Mouse (Mus musculus): ENCODE data around the gene Klhl36. TPM values are rescaled to one million over a fixed set of nuclear protein-coding genes. Genes with fewer than 3 reads are reported as not detected.

The Klhl36 gene
- polyA plus RNA-seq (2014; fragmentation: Nextera tagmentation; extraction: Ambion mirVana), result 11.2 and 15.6 TPM in 2 replicates

DNA sequence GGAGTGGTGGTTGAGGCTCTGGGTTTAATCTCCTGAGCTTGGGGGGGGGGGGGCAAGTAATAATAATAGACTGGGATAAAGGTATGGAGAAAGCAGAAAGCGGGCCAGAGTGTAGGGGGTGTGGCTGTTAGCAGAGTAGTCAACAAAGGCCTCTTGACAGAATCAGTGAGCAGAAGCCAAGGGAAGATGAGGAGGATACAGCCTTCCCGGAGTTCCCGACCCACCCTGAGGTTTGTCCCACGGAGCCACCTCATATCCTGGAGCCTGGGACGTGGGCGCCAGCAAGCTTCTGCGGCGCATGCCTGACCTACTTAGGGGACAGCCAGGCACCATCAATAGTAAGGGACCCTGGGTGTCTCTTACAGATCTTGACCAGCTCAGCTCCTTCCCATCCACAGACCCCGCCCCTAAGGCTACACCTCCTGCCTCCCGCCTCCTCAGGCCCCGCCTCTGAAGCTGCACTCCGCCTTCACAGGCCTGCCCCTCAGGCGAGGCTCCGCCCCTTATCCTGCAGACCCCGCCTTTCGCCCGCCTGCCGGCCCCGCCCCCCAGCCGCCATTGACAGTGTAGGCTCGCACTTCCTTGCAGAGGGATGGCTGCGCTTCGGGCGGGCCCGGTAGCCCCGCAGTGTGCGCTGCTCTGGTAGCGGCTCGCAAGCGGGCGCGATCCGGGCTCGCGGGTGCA is at the start of gene Klhl36:
Klhl36 (plus strand) TSS at position 561 of the 684 bp plus-strand sequence.
- under 1% methylated on average over 35 of the region's 35 CpGs for WGBS
- H3K9me3 ChIP-seq (ENCODE audit: control insufficient read depth, low read depth, low read length), result no peaks in the 10 kb centered on the region
- H3K27me3 ChIP-seq (ENCODE audit: control insufficient read depth, insufficient read depth, low read length), result no peaks in the 10 kb centered on the region
- peak; percentile 99 for ATAC-seq (ENCODE audit: insufficient number of reproducible peaks, insufficient read depth, low FRiP score, low read depth)
- H3K4me2 ChIP-seq (replicated peaks; ENCODE audit: low read depth, low read length), result peak within 1 kb of the TSS; percentile 94
- peak within 1 kb of the TSS; percentile 74 for H3K9ac ChIP-seq (replicated peaks; ENCODE audit: low read depth, low read length)
- no peaks in the 10 kb centered on the region for H3K36me3 ChIP-seq (ENCODE audit: control insufficient read depth, insufficient read depth, low read length)
- peak within 1 kb of the TSS; percentile 78 for H3K4me3 ChIP-seq (ENCODE audit: low read depth, low read length)
- H3K4me1 ChIP-seq (ENCODE audit: control insufficient read depth, insufficient read depth, low read length), result peaks cover 9% of the 10 kb centered on the region; the same call in 1 of the 2 replicates
- peak within 1 kb of the TSS; percentile 63 for H3K27ac ChIP-seq (ENCODE audit: low read length)

DNA sequence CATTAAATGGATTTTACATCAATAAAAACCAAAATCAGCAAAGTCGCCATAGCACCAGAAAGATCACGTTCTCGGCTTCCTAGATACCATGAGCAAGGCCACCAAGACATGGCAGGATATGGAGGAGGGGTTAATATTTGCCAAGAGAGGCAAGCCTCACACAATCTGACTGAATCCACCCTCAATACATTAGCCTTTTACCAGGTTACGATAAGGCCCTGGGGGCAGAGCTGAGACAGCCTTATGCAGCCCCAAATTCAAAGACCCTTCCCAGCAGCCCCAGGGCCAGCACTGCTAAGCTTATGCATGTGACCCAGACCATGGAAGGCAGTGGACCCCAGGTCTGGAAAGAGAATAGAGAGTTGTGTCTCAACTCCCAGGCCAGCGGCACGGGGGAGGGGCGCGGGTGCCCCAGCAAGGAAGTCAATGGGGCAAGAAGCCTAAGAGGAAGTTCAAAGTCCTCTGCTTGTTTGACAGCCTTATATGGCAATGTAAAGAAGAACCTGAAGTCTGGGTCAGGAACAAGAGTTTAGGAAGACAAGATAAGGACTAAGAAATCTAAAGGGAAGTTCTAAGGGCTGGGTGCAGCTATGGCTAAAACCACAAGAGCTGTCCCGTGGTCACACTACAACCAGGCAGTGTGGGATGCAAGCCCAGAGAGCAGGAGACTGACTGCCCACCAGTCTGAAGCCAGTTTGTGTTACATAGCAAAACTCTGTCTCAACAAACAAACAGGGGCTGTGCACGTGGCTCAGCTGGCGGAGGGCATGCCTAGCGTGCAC is 49.2 kb upstream of the Klhl36 start:
- Histone ChIP-seq H3K27ac (ENCODE audit: low read length) (peak overlapping the region; percentile 83), H3K4me2 (replicated peaks; ENCODE audit: low read depth, low read length) (0 out of 2 replicates have a peak overlapping the region, but pooled peaks have one; percentile 16), H3K36me3 (ENCODE audit: control insufficient read depth, insufficient read depth, low read length) (peaks cover 5% of the 10 kb centered on the region; the same call in 1 of the 2 replicates), H3K4me1 (ENCODE audit: control insufficient read depth, insufficient read depth, low read length) (peaks cover 32% of the 10 kb centered on the region), H3K9me3 (ENCODE audit: control insufficient read depth, low read depth, low read length) (no peaks in the 10 kb centered on the region), H3K4me3 (ENCODE audit: low read depth, low read length) (no peak overlapping the region), H3K27me3 (ENCODE audit: control insufficient read depth, insufficient read depth, low read length) (no peaks in the 10 kb centered on the region), H3K9ac (replicated peaks; ENCODE audit: low read depth, low read length) (no peak overlapping the region)
- ATAC-seq (ENCODE audit: insufficient number of reproducible peaks, insufficient read depth, low FRiP score, low read depth), result peak; percentile 51
- 67% methylated on average over 12 of the region's 12 CpGs for whole genome bisulfite sequencing

GRCm38 (mm10) chr8:119816219-119816618 is 45.8 kb upstream of the Klhl36 start:
- no peak for ATAC-seq (ENCODE audit: insufficient number of reproducible peaks, insufficient read depth, low FRiP score, low read depth)
- no peak overlapping the region for H3K4me2 ChIP-seq (replicated peaks; ENCODE audit: low read depth, low read length)
- peak overlapping the region; percentile 85; the same call in 1 of the 2 replicates for H3K27ac ChIP-seq (ENCODE audit: low read length)
- H3K4me3 ChIP-seq (ENCODE audit: low read depth, low read length), result no peak overlapping the region
- H3K4me1 ChIP-seq (ENCODE audit: control insufficient read depth, insufficient read depth, low read length), result peaks cover 36% of the 10 kb centered on the region
- H3K36me3 ChIP-seq (ENCODE audit: control insufficient read depth, insufficient read depth, low read length), result peaks cover 6% of the 10 kb centered on the region
- no peaks in the 10 kb centered on the region for H3K27me3 ChIP-seq (ENCODE audit: control insufficient read depth, insufficient read depth, low read length)
- WGBS, result 72% methylated on average over 6 of the region's 6 CpGs
- no peak overlapping the region for H3K9ac ChIP-seq (replicated peaks; ENCODE audit: low read depth, low read length)
- H3K9me3 ChIP-seq (ENCODE audit: control insufficient read depth, low read depth, low read length), result no peaks in the 10 kb centered on the region

DNA sequence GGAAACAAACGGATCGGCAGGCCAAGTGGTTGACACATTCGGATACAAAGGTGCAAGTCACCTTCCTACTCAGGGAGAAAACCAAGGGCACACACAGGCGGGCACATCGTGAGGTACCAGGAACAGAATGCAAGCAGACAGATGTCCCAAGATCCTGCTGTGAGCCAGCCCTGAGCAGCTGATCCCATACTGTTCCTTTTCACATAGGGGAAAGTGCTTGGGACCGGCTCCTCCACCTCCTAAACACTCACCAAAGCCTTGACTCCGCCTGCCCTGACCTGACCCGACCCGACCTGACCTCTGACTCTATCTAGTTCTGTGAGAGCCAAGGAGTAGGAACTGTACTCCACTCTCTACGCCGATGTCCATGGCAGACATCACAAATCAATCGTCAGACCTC is 44.6 kb upstream of the Klhl36 start:
- Histone ChIP-seq H3K27me3 (ENCODE audit: control insufficient read depth, insufficient read depth, low read length) (no peaks in the 10 kb centered on the region), H3K4me2 (replicated peaks; ENCODE audit: low read depth, low read length) (no peak overlapping the region), H3K27ac (ENCODE audit: low read length) (peak overlapping the region; percentile 85; the same call in 1 of the 2 replicates), H3K4me3 (ENCODE audit: low read depth, low read length) (no peak overlapping the region), H3K4me1 (ENCODE audit: control insufficient read depth, insufficient read depth, low read length) (peaks cover 29% of the 10 kb centered on the region), H3K9ac (replicated peaks; ENCODE audit: low read depth, low read length) (no peak overlapping the region), H3K9me3 (ENCODE audit: control insufficient read depth, low read depth, low read length) (no peaks in the 10 kb centered on the region), H3K36me3 (ENCODE audit: control insufficient read depth, insufficient read depth, low read length) (peaks cover 17% of the 10 kb centered on the region)
- 40% methylated on average over 12 of the region's 12 CpGs for WGBS
- ATAC-seq (ENCODE audit: insufficient number of reproducible peaks, insufficient read depth, low FRiP score, low read depth), result 0 out of 2 replicates have a peak, but pooled peaks have one; percentile 42

GRCm38 (mm10) chr8:119819316-119819715 is 42.8 kb upstream of the Klhl36 start:
- no peak overlapping the region for H3K4me2 ChIP-seq (replicated peaks; ENCODE audit: low read depth, low read length)
- H3K27me3 ChIP-seq (ENCODE audit: control insufficient read depth, insufficient read depth, low read length), result no peaks in the 10 kb centered on the region
- no peaks in the 10 kb centered on the region for H3K9me3 ChIP-seq (ENCODE audit: control insufficient read depth, low read depth, low read length)
- peaks cover 12% of the 10 kb centered on the region; the same call in 1 of the 2 replicates for H3K4me1 ChIP-seq (ENCODE audit: control insufficient read depth, insufficient read depth, low read length)
- no peak overlapping the region for H3K9ac ChIP-seq (replicated peaks; ENCODE audit: low read depth, low read length)
- 78% methylated on average over 7 of the region's 7 CpGs for WGBS
- no peak overlapping the region for H3K4me3 ChIP-seq (ENCODE audit: low read depth, low read length)
- ATAC-seq (ENCODE audit: insufficient number of reproducible peaks, insufficient read depth, low FRiP score, low read depth), result no peak
- no peak overlapping the region for H3K27ac ChIP-seq (ENCODE audit: low read length)
- peaks cover 17% of the 10 kb centered on the region for H3K36me3 ChIP-seq (ENCODE audit: control insufficient read depth, insufficient read depth, low read length)

DNA sequence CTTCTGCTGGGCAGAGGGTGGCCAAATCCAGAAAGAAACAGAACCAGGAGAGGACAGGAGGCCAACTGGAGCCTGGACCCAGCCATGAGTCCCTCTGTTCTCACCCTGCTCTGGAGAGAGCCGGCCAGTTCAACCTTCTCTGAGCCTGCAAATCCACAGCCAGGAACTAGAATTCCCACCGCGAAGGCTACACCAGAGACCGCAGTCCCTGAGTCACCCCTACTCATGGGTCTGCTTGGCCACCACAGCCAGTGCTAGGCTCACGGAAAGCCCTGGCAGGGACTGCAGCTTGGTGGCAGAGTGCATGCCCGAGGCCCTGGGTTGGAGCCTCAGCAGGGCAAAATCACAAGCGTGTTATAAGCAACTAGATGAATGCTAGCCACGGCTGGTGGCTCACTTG is 42.1 kb upstream of the Klhl36 start:
- 91% methylated on average over 8 of the region's 8 CpGs for WGBS
- no peaks in the 10 kb centered on the region for H3K9me3 ChIP-seq (ENCODE audit: control insufficient read depth, low read depth, low read length)
- H3K4me3 ChIP-seq (ENCODE audit: low read depth, low read length), result no peak overlapping the region
- no peaks in the 10 kb centered on the region for H3K27me3 ChIP-seq (ENCODE audit: control insufficient read depth, insufficient read depth, low read length)
- ATAC-seq (ENCODE audit: insufficient number of reproducible peaks, insufficient read depth, low FRiP score, low read depth), result no peak
- no peak overlapping the region for H3K9ac ChIP-seq (replicated peaks; ENCODE audit: low read depth, low read length)
- no peak overlapping the region for H3K4me2 ChIP-seq (replicated peaks; ENCODE audit: low read depth, low read length)
- peaks cover 10% of the 10 kb centered on the region for H3K4me1 ChIP-seq (ENCODE audit: control insufficient read depth, insufficient read depth, low read length)
- H3K36me3 ChIP-seq (ENCODE audit: control insufficient read depth, insufficient read depth, low read length), result peaks cover 17% of the 10 kb centered on the region
- no peak overlapping the region for H3K27ac ChIP-seq (ENCODE audit: low read length)

- no peak overlapping the region for H3K9ac ChIP-seq (replicated peaks; ENCODE audit: low read depth, low read length)
- no peaks in the 10 kb centered on the region for H3K27me3 ChIP-seq (ENCODE audit: control insufficient read depth, insufficient read depth, low read length)
- WGBS, result 90% methylated on average over 6 of the region's 6 CpGs
- no peak overlapping the region for H3K4me2 ChIP-seq (replicated peaks; ENCODE audit: low read depth, low read length)
- H3K4me1 ChIP-seq (ENCODE audit: control insufficient read depth, insufficient read depth, low read length), result peaks cover 22% of the 10 kb centered on the region
- no peak for ATAC-seq (ENCODE audit: insufficient number of reproducible peaks, insufficient read depth, low FRiP score, low read depth)
- peaks cover 17% of the 10 kb centered on the region for H3K36me3 ChIP-seq (ENCODE audit: control insufficient read depth, insufficient read depth, low read length)
- H3K4me3 ChIP-seq (ENCODE audit: low read depth, low read length), result no peak overlapping the region
- no peaks in the 10 kb centered on the region for H3K9me3 ChIP-seq (ENCODE audit: control insufficient read depth, low read depth, low read length)
- no peak overlapping the region for H3K27ac ChIP-seq (ENCODE audit: low read length)
Observed at GRCm38 (mm10) chr8:119821691-119822090, 40.4 kb upstream of the Klhl36 start.

DNA sequence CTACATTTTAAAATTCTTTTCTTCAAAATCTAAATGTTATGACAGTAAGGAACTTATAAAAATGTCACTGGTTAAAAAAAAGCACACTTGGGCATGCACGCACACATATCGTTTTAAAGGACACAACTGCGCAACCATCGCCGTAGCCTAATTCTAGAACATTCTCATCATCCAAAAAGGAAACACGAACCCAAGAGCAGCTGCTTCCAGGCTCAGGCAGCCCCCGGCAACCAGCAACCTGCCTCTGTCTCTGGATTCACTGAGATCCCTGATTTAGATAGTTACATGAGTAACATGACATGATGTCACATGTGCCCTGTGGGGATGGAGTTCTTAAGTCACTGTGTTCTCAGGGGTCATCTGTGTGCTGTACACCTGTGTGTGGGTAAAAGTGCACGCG is 38.8 kb upstream of the Klhl36 start:
- Histone ChIP-seq H3K36me3 (ENCODE audit: control insufficient read depth, insufficient read depth, low read length) (peaks cover 17% of the 10 kb centered on the region), H3K9ac (replicated peaks; ENCODE audit: low read depth, low read length) (no peak overlapping the region), H3K4me3 (ENCODE audit: low read depth, low read length) (no peak overlapping the region), H3K9me3 (ENCODE audit: control insufficient read depth, low read depth, low read length) (no peaks in the 10 kb centered on the region), H3K4me1 (ENCODE audit: control insufficient read depth, insufficient read depth, low read length) (peaks cover 36% of the 10 kb centered on the region), H3K27me3 (ENCODE audit: control insufficient read depth, insufficient read depth, low read length) (no peaks in the 10 kb centered on the region), H3K27ac (ENCODE audit: low read length) (no peak overlapping the region), H3K4me2 (replicated peaks; ENCODE audit: low read depth, low read length) (no peak overlapping the region)
- WGBS, result 96% methylated on average over 9 of the region's 9 CpGs
- no peak for ATAC-seq (ENCODE audit: insufficient number of reproducible peaks, insufficient read depth, low FRiP score, low read depth)
